Mouse (Mus musculus) myocyte (in vitro differentiated cells): ENCODE results near the gene Lce3d. TPM values are rescaled to one million over a fixed set of nuclear protein-coding genes. Genes with fewer than 3 reads are reported as not detected.

Experiments
- H3K27me3 ChIP-seq: one replicate; pipeline ENCODE4 v1.6.1; 2011; ENCODE audit not compliant: control insufficient read depth, insufficient read depth, insufficient read length
- H3K36me3 ChIP-seq: one replicate; pipeline ENCODE4 v1.6.1; 2011; ENCODE audit not compliant: control insufficient read depth, insufficient read depth
- H3K4me2 ChIP-seq: one replicate; pipeline ENCODE4 v1.6.1; 2011; ENCODE audit warnings: low read depth, control low read depth
- H3K4me3 ChIP-seq: one replicate; pipeline ENCODE4 v1.5.1; 2011; ENCODE audit warnings: mild to moderate bottlenecking, control low read depth, moderate library complexity
- H3K79me2 ChIP-seq: one replicate; pipeline ENCODE4 v1.6.1; 2011; ENCODE audit not compliant: control insufficient read depth, insufficient read depth
- H3ac ChIP-seq: one replicate; pipeline ENCODE4 v1.6.1; 2011; ENCODE audit not compliant: control insufficient read depth, insufficient read length
- CEBPB ChIP-seq: IDR thresholded peaks from 2 replicates; pipeline ENCODE4 v1.6.1; 2011; ENCODE audit warnings: mild to moderate bottlenecking, moderate library complexity; ENCODE audit not compliant: poor library complexity, insufficient read depth, severe bottlenecking
- E2F4 ChIP-seq: IDR thresholded peaks from one replicate; pipeline ENCODE4 v1.6.1; 2011; ENCODE audit warnings: mild to moderate bottlenecking, control low read depth, moderate library complexity; ENCODE audit not compliant: insufficient read depth
- MAX ChIP-seq: IDR thresholded peaks from one replicate; pipeline ENCODE4 v1.6.1; 2011; ENCODE audit warnings: low read depth, mild to moderate bottlenecking, control low read depth
- MYOD1 ChIP-seq, 3 experiments: IDR thresholded peaks; one replicate each; pipeline ENCODE4 v1.6.1; 2011; ENCODE audit warnings: control low read depth in 2 of 3, low read depth in 2 of 3, mild to moderate bottlenecking in 2 of 3, moderate library complexity in 1 of 3; ENCODE audit not compliant: insufficient read length in 2 of 3, control insufficient read depth in 1 of 3
- MYOG ChIP-seq, 3 experiments: IDR thresholded peaks; one replicate each; pipeline ENCODE4 v1.6.1; 2011; ENCODE audit warnings: control low read depth in 2 of 3, low read depth in 2 of 3, mild to moderate bottlenecking in 2 of 3; ENCODE audit not compliant: insufficient read length in 2 of 3, control insufficient read depth in 1 of 3, insufficient read depth in 1 of 3
- POLR2A ChIP-seq: IDR thresholded peaks from one replicate; pipeline ENCODE4 v1.6.1; 2011; ENCODE audit warnings: low read depth, mild to moderate bottlenecking, control low read depth, moderate library complexity; ENCODE audit not compliant: insufficient read length
- POLR2AphosphoS2 ChIP-seq: IDR thresholded peaks from one replicate; pipeline ENCODE4 v1.6.1; 2011; ENCODE audit warnings: low read depth, control low read depth; ENCODE audit not compliant: insufficient read length
- REST ChIP-seq: IDR thresholded peaks from one replicate; pipeline ENCODE4 v1.6.1; 2011; ENCODE audit warnings: mild to moderate bottlenecking, control low read depth, moderate library complexity; ENCODE audit not compliant: insufficient read depth, insufficient read length
- SRF ChIP-seq: IDR thresholded peaks from one replicate; pipeline ENCODE4 v1.6.1; 2011; ENCODE audit warnings: low read depth; ENCODE audit not compliant: control insufficient read depth, insufficient read length
- TCF12 ChIP-seq: IDR thresholded peaks from one replicate; pipeline ENCODE4 v1.6.1; 2011; ENCODE audit warnings: mild to moderate bottlenecking, control low read depth; ENCODE audit not compliant: poor library complexity, insufficient read depth, severe bottlenecking
- TCF3 ChIP-seq: IDR thresholded peaks from one replicate; pipeline ENCODE4 v1.6.1; 2011; ENCODE audit warnings: low read depth, control low read depth; ENCODE audit not compliant: insufficient read length
- USF1 ChIP-seq: IDR thresholded peaks from one replicate; pipeline ENCODE4 v1.6.1; 2011; ENCODE audit warnings: low read depth, mild to moderate bottlenecking, control low read depth, moderate library complexity
- polyA plus RNA-seq: library from polyadenylated mRNA; unstranded; fragments of >200 nt; fragmentation: generic; extraction: Trizol; gene quantifications from one replicate; pipeline ENCODE4 v1.2.1, GENCODE M21; 2012; ENCODE audit warnings: missing spikeins

The Lce3d gene
- polyA plus RNA-seq, 1 experiment = not detected

GRCm38 (mm10) chr3:92944186-92944585 lies 13.0 kb upstream of the Lce3d start, which contains the start of gene Lce3c:
Gene Lce3c, plus strand, starts transcription at chr3:92944486.
- Histone ChIP-seq H3K27me3 (no peaks in the 10 kb centered on the region), H3K4me2 (no peak within 1 kb of the TSS), H3K4me3 (no peak within 1 kb of the TSS), H3ac (no peak within 1 kb of the TSS), H3K79me2 (no peaks in the 10 kb centered on the region), H3K36me3 (no peaks in the 10 kb centered on the region)
- no peak for TF ChIP-seq SRF
- TF ChIP-seq USF1 = no peak
- no peak for TF ChIP-seq MYOG (IDR thresholded peaks at IDR 0.05; ENCODE audit: control insufficient read depth in 1 of 3, insufficient read depth in 1 of 3, insufficient read length in 2 of 3, low read depth in 2 of 3)
- TF ChIP-seq MAX = no peak
- TF ChIP-seq TCF12 = no peak
- no peak for TF ChIP-seq POLR2AphosphoS2
- no peak for TF ChIP-seq E2F4
- no peak for TF ChIP-seq CEBPB
- TF ChIP-seq REST = no peak
- no peak for TF ChIP-seq MYOD1 (IDR thresholded peaks at IDR 0.05; ENCODE audit: control insufficient read depth in 1 of 3, insufficient read length in 2 of 3, low read depth in 2 of 3)
- no peak for TF ChIP-seq TCF3
- TF ChIP-seq POLR2A = no peak

GRCm38 (mm10) chr3:92966761-92967160 lies 9.6 kb downstream of the Lce3d start, which contains the start of gene Lce3e:
Gene Lce3e, plus strand, starts transcription at chr3:92967061.
- no peaks in the 10 kb centered on the region for H3K36me3 ChIP-seq
- H3K27me3 ChIP-seq = no peaks in the 10 kb centered on the region
- H3ac ChIP-seq = no peak within 1 kb of the TSS
- TF ChIP-seq USF1 (no peak), TCF3 (no peak), E2F4 (no peak), TCF12 (no peak)
- H3K79me2 ChIP-seq = no peaks in the 10 kb centered on the region
- no peak within 1 kb of the TSS for H3K4me2 ChIP-seq
- H3K4me3 ChIP-seq = no peak within 1 kb of the TSS

- Histone ChIP-seq H3K27me3 (no peaks in the 10 kb centered on the region), H3K79me2 (no peaks in the 10 kb centered on the region), H3ac (no peak overlapping the region), H3K4me3 (no peak overlapping the region), H3K4me2 (no peak overlapping the region), H3K36me3 (no peaks in the 10 kb centered on the region)
- no peak for TF ChIP-seq SRF
- no peak for TF ChIP-seq TCF12
- no peak for TF ChIP-seq MYOD1 (IDR thresholded peaks at IDR 0.05; ENCODE audit: control insufficient read depth in 1 of 3, insufficient read length in 2 of 3, low read depth in 2 of 3)
- no peak for TF ChIP-seq MYOG (IDR thresholded peaks at IDR 0.05; ENCODE audit: control insufficient read depth in 1 of 3, insufficient read depth in 1 of 3, insufficient read length in 2 of 3, low read depth in 2 of 3)
- no peak for TF ChIP-seq TCF3
- TF ChIP-seq POLR2A = no peak
- no peak for TF ChIP-seq E2F4
- no peak for TF ChIP-seq USF1
- TF ChIP-seq CEBPB = no peak
- TF ChIP-seq POLR2AphosphoS2 = no peak
- TF ChIP-seq MAX = no peak
These were observed 21.3 kb downstream of the Lce3d start for GRCm38 (mm10) chr3:92978484-92978883.

GRCm38 (mm10) chr3:92991926-92992325 lies 34.7 kb downstream of the Lce3d start, which contains the start of gene Lce3f:
Gene Lce3f, plus strand, starts transcription at chr3:92992226.
- Histone ChIP-seq H3K27me3 (no peaks in the 10 kb centered on the region), H3ac (no peak within 1 kb of the TSS), H3K36me3 (no peaks in the 10 kb centered on the region), H3K79me2 (no peaks in the 10 kb centered on the region), H3K4me3 (no peak within 1 kb of the TSS), H3K4me2 (no peak within 1 kb of the TSS)
- TF ChIP-seq E2F4 (no peak), POLR2A (no peak), TCF3 (no peak), TCF12 (no peak), REST (no peak), MYOG (IDR thresholded peaks at IDR 0.05; ENCODE audit: control insufficient read depth in 1 of 3, insufficient read depth in 1 of 3, insufficient read length in 2 of 3, low read depth in 2 of 3) (no peak), CEBPB (no peak), SRF (no peak), MAX (no peak), USF1 (no peak), POLR2AphosphoS2 (no peak), MYOD1 (IDR thresholded peaks at IDR 0.05; ENCODE audit: control insufficient read depth in 1 of 3, insufficient read length in 2 of 3, low read depth in 2 of 3) (no peak)

GRCm38 (mm10) chr3:92998691-92999090 lies 41.5 kb downstream of the Lce3d start:
- H3K4me2 ChIP-seq = no peak overlapping the region
- no peak overlapping the region for H3ac ChIP-seq
- no peaks in the 10 kb centered on the region for H3K27me3 ChIP-seq
- no peaks in the 10 kb centered on the region for H3K79me2 ChIP-seq
- H3K4me3 ChIP-seq = no peak overlapping the region
- no peaks in the 10 kb centered on the region for H3K36me3 ChIP-seq
- TF ChIP-seq REST = no peak
- TF ChIP-seq TCF12 = no peak
- no peak for TF ChIP-seq USF1
- no peak for TF ChIP-seq MAX
- TF ChIP-seq MYOG (IDR thresholded peaks at IDR 0.05; ENCODE audit: control insufficient read depth in 1 of 3, insufficient read depth in 1 of 3, insufficient read length in 2 of 3, low read depth in 2 of 3) = no peak
- no peak for TF ChIP-seq POLR2A
- TF ChIP-seq E2F4 = no peak
- TF ChIP-seq CEBPB = no peak
- TF ChIP-seq TCF3 = no peak
- no peak for TF ChIP-seq MYOD1 (IDR thresholded peaks at IDR 0.05; ENCODE audit: control insufficient read depth in 1 of 3, insufficient read length in 2 of 3, low read depth in 2 of 3)
- TF ChIP-seq POLR2AphosphoS2 = no peak
- no peak for TF ChIP-seq SRF
